Mouse (Mus musculus) B cell, adult 62 days (primary cell): ENCODE data around the gene Abhd14a. TPM values are rescaled to one million over a fixed set of nuclear protein-coding genes. Genes with fewer than 3 reads are reported as not detected.

Experiments used
- total RNA-seq: library from RNA; stranded (reverse); gene quantifications from 4 replicates; pipeline ENCODE4 v1.2.4, GENCODE M21; 2023

Abhd14a gene
- 7.2 to 9.9 TPM (median 8.4 TPM) in 4 replicates for total RNA-seq

DNA sequence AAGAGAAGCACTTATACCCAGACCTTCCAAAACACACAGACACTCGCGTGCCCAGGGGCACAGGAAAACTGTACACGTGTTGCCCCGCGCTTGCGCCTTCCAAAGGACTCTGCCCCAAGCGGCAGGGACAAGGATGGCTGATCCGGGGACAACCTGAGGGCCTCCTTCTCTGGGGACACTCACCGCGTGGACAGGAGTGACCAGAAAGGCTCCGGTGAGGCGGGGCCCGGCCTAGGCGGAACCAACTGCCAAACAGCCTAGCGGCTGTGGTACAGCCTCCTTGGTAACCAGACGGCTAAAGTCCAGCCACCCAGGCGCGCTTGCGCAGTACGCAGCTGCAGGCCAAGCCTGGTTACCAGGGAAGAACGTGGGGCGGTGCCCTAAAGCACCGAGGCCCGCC lies at the start of gene Abhd14a, which contains the start of gene Abhd14b:
Abhd14a (minus strand) TSS at position 331 of the 400 bp plus-strand sequence.
Abhd14b (plus strand) TSS at position 112 of the 400 bp plus-strand sequence.

DNA sequence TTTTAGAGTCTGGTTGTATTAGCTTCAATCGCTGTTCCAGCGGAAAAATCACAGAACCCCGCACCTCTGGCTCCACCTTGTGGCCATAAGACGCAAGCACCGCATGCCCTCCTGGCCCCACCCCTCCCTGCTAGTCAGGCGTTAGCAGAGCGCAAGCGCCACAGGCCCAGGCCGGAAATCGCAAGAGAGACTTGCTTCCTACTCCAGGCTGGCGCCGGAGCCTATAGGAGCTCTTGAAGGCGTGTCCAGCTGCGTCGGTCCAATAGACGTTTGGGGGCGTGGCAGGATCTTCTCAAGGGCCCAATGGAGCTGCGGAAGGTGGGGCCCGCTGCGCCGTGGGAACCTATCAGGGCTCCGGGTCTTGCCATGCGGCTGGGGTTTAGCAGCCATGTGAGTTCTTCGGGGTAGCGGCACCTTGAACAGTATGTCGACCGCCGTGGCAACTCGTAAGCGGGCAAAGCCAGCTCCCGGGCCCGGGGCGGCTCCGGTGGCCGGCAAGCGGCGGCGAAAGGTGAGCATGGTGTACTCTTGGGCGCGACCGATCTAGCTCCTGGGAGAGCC lies 29.5 kb upstream of the Abhd14a start, which contains the start of gene Parp3:
Parp3 (minus strand) TSS at position 26 of the 561 bp plus-strand sequence.

DNA sequence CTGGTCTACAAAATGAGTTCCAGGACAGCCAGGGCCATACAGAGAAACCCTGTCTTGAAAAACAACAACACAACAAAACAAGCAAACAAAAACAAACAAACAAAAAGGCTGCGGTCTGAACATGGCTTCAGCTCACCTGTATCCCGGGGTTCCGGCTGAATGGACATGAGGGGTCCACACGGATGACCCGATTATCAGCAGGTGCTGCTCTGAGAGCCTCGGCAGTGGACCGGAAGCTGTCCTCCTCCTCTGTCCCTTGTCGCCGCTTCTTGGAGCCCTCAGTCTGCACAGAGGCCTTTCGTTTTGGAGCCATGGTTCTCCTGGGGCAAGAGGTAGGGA lies 28.2 kb upstream of the Abhd14a start, which contains the start of gene Rrp9:
Rrp9 (plus strand) TSS at position 301 of the 339 bp plus-strand sequence.

DNA sequence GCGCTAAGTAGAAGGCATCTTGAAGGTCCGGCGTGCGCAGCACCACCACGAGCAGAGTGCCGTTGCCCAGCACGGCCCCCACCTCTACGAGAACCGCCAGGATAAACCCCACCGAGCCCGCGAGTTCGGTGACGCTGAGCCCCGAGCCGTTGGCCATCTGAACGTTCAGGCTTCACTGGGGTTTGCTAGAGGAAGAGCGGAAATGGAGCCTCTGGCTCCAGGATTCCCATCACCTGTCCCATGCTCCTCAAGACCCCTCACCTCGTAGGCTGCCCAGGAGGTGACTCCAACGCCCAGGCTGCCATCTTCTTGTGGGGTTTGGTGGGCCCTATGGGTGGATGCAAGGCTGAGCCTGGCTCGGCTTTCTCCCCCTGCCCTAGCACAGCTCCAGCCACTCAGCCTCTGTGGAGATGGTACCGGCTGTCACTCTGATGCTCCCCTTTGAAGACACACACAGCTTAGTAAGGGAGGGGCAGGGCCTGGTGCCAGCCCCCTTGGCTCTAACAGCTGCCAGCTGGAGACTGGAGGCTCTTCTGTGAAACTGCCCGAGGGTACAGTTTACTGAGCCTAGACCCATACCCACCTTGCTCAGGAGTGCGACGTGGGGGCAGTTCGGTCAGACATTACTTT lies 18.2 kb upstream of the Abhd14a start, which contains the start of gene Gpr62:
Gpr62 (minus strand) TSS at position 368 of the 630 bp plus-strand sequence.

DNA sequence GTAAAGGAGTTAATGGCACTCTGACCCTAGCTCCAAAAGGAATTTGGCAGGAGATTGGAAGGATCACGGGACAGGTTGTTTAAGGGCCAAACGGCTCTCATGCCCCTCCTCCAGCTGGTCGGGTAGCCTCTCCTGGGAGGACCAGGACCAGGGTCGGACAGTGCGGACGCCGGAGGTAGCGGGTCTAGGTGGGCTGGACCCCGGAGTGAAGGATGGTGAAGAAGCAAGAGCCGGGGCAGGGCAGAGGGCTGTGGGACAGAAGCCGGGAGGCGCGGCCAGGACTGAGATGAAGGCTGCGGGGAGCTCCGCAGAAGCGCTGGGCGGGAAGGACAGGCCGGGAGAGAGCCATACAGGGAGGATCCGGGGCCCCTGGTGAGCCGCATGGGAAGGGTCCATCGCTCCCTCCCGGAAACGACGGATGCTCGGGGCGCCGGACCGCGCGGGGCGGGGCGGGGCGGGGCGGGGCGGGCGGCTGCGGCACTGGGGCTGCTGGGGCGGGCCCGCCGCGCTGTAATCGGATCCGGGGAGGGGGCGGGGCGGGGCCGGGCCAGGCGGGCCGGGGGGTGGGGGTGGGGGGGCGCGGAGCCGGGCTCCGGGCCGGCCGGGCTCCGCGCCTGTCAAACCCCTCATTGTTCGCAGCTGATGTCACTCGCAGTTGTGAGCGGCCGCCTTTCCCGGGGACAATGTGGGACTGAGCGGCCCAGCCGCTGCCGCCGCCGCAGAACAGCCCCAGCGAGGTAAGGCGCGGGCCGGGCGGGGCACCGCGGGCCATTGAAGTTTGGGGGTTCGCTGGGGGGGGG lies 6.0 kb upstream of the Abhd14a start, which contains the start of gene Pcbp4:
Pcbp4 (plus strand) TSS at position 21 of the 800 bp plus-strand sequence.

DNA sequence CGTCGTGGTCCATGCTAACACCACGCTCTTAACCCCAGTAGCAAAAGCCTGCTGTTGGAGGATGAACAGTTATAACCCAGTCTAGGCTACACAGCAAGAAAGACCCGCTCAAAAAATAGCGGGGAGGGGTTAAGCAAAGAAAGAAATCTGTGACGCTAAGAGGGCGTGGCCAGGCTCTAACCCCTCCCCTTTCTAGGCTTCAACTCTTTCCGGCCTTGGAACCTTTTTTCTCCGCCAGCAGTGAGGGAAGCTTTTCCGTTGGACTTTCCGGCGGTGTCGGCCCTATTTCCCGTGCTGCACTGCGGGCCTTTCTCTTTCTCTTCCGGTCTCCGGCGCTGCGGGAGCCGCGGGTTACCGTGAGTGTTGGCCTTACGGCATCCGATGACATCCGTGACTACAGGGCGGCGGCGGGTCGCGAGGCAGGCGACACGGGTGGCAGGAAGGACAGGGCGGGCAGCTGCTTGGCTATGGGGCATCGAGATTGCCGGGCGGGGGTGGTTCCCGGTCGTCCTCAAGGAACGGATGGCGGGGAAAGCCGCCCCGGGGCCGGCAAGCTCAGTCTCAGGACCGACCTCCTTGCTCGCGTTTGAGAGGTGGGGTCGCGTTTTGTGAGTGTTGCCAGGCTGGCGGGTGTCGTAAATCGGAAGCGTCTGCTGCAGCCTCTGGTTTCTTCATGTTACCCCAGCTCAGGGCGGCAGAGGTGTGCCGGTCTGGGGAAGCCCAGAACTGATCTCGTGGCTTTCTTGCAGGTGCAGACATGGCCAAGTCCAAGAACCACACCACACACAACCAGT lies 18.1 kb downstream of the Abhd14a start, which contains the start of gene Rpl29:
Rpl29 (plus strand) TSS at position 234 of the 794 bp plus-strand sequence.

Other genes with a start within 250 kb of the Abhd14a start
- gene Ppm1m, start 247.9 kb downstream of the Abhd14a start, total RNA-seq: 79.2 to 90.7 TPM (median 87.2 TPM) in 4 replicates
- 64.9 to 72.7 TPM (median 66.8 TPM) in 4 replicates for gene Twf2, start 244.6 kb downstream of the Abhd14a start, total RNA-seq
- gene Tlr9, start 225.1 kb downstream of the Abhd14a start, total RNA-seq: 142 to 160 TPM (median 155 TPM) in 4 replicates
- 31.5 to 42.7 TPM (median 40.7 TPM) in 4 replicates for gene Alas1, start 199.0 kb downstream of the Abhd14a start, total RNA-seq
- 3.2 to 5.0 TPM (median 3.7 TPM) in 4 replicates for gene Poc1a, start 166.6 kb downstream of the Abhd14a start, total RNA-seq
- 27.9 to 31.0 TPM (median 29.5 TPM) in 4 replicates for gene Dusp7, start 79.0 kb downstream of the Abhd14a start, total RNA-seq
- gene Rpl29, start 18.2 kb downstream of the Abhd14a start, total RNA-seq: 677 to 786 TPM (median 732 TPM) in 4 replicates
- gene Acy1, start 9.4 kb downstream of the Abhd14a start, total RNA-seq: 16.8 to 19.5 TPM (median 17.8 TPM) in 4 replicates
- 4.4 to 6.3 TPM (median 5.1 TPM) in 4 replicates for gene Abhd14b, start 219 bp downstream of the Abhd14a start, total RNA-seq
- gene Pcbp4, start 5.6 kb upstream of the Abhd14a start, total RNA-seq: 4.8 to 8.3 TPM (median 5.7 TPM) in 4 replicates
- gene Gpr62, start 18.3 kb upstream of the Abhd14a start, total RNA-seq: 0.30 to 0.66 TPM (median 0.47 TPM) in 3 of 4 replicates, not detected in the other
- 51.1 to 62.7 TPM (median 59.3 TPM) in 4 replicates for gene Rrp9, start 28.3 kb upstream of the Abhd14a start, total RNA-seq
- gene Parp3, start 29.3 kb upstream of the Abhd14a start, total RNA-seq: 43.4 to 56.2 TPM (median 50.5 TPM) in 4 replicates
- gene Iqcf1, start 52.3 kb upstream of the Abhd14a start, total RNA-seq: not detected in 4 replicates
- not detected in 4 replicates for gene Iqcf5, start 66.9 kb upstream of the Abhd14a start, total RNA-seq
- not detected in 4 replicates for gene Iqcf3, start 114.0 kb upstream of the Abhd14a start, total RNA-seq
- not detected in 4 replicates for gene Iqcf4, start 123.3 kb upstream of the Abhd14a start, total RNA-seq
- gene Iqcf6, start 178.9 kb upstream of the Abhd14a start, total RNA-seq: not detected in 4 replicates
- gene Grm2, start 208.4 kb upstream of the Abhd14a start, total RNA-seq: not detected in 4 replicates
- gene Tex264, start 238.2 kb upstream of the Abhd14a start, total RNA-seq: 35.4 to 37.0 TPM (median 36.3 TPM) in 4 replicates